Mouse (Mus musculus) thymus, postnatal 0 days (tissue): ENCODE data around the gene Skiv2l. TPM values are rescaled to one million over a fixed set of nuclear protein-coding genes. Genes with fewer than 3 reads are reported as not detected.
"Not testable (repeated sequence)": the region's sequence is repeated elsewhere in the genome, so short reads cannot be mapped to it uniquely, and the experiment has no call there.

ENCODE experiments used
- DNase-seq: peaks from one replicate; pipeline ENCODE4 v3.0.0-alpha.2; 2015; ENCODE audit warnings: low spot score
- polyA plus RNA-seq: library from polyadenylated mRNA; unstranded; fragments of >200 nt; fragmentation: Nextera tagmentation; extraction: Ambion mirVana; gene quantifications from 2 replicates; pipeline ENCODE4 v1.2.1, GENCODE M21; 2015

Gene Skiv2l
- polyA plus RNA-seq, 1 experiment from 2014 or later, result 49.7 TPM

GRCm38 (mm10) chr17:34879336-34879879 lies 29.4 kb upstream of the Skiv2l start, which contains the start of gene Zbtb12:
Gene Zbtb12 (plus strand): TSS chr17:34879483.
- DNase-seq, result no peak

GRCm38 (mm10) chr17:34874321-34874720 lies 24.3 kb upstream of the Skiv2l start:
- no peak for DNase-seq

DNA sequence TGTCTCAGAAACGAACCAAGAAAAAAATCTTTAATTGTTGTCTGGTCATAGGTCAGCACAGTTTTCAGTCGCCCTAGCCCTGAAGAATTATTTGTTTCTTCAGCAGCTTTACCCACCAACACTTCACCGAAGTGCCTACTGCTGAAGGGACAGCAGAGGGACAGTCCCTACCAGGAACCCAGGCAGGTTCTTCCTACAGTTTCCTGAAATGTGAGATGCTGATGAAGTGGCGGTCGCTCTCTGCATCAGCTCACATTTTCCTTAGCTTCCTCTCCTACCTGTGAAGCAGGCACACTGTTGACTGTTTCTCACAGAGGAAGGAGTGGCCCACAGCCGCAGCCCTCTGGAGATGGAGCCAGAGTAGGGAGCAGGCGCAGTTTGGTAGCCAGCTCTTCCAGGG lies 16.0 kb upstream of the Skiv2l start:
- no peak for DNase-seq

GRCm38 (mm10) chr17:34862416-34863081 lies 12.5 kb upstream of the Skiv2l start, which contains the start of gene Cfb:
Gene Cfb (minus strand): TSS chr17:34862518.
- no peak for DNase-seq

GRCm38 (mm10) chr17:34861704-34862415 lies 11.8 kb upstream of the Skiv2l start:
- no peak for DNase-seq

- no peak for DNase-seq
These were observed 10.5 kb upstream of the Skiv2l start for GRCm38 (mm10) chr17:34860514-34860913.

DNA sequence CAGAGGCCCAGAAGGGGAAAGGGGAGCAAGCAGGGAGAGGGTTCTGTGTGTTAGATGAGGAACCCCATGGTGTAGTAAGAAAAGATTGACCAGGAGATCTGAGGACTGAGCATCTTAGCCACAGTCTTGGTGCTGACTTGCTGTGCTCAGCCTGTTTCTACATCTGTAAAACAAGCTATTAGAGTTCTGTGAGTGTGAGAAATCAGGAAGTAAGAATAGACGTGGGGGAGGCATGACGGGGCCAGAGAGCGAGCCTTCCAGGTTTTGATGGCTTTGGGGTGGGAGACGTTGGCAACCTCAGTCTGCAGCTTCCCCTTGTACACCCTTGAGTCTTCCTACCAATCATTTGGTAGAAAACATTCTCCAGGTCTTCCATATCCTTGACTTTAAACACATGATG lies 8.7 kb upstream of the Skiv2l start:
- no peak for DNase-seq

DNA sequence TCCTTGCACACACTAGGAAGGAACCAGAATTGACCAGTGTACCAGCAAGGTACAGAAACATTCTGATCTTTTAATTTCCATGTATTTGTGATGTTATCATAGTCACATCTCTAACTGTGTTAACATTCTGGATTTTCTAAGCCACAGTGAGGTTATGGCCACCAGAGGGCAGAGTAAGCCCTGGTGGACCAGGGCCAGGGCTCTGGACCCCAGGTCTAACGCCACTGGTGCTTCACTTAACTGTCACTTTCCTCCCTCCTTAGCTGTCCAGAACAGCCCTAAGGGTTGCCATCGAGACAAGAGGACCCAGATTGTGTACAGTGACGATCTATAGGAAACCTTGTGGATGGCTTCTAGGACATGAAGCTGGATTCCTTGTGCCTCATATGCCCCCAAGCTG lies 5.8 kb upstream of the Skiv2l start:
- DNase-seq, result peak; percentile 51

GRCm38 (mm10) chr17:34854761-34855160 lies 4.8 kb upstream of the Skiv2l start:
- DNase-seq, result no peak

DNA sequence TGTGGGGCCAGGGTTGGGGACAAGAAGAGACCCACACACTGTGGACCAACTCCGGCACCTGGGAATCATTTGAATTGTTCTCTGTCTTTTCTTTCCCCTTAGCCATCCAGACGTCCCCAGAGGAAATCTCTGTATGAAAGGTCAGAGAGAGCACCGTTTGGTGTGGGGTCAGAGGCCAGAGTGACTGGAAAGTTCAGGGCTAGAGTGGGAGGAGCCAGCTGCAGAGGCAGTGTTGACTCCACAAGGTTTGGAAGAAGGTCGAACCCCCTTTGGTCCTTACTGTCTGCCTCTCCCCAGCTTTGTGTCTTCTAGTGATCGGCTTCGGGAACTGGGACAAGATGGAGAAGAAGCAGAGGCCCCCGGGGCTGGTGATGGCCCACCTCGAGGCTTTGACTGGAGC lies 3.5 kb upstream of the Skiv2l start:
- DNase-seq, result no peak

DNA sequence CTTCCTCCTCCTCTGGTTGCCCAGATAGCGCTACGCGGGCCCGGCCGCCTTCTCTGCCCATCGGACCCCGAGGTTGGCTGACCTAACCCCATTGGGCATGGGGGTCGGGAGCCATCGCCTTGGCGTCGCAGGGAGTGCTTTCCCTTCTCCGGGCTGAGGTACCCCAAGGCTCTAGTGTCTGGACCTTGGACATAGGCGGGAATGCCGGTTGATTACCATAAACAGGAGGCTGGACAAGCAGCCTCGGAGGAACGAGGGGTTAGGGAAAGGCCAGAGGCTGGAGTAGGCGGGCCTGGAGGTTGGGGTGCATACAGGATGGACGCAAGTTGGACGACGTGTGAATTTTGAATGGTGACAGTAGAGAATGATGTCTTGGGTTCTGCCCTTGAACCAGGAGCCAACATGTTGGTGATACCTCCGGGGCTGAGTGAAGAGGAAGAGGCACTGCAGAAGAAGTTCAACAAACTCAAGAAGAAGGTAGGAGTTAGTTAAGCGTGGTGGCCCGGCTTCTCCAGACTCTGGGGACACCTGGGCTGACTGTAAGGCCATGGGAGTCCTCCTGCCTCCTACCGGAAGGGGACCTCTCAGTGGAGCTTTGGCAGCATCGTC lies 611 bp upstream of the Skiv2l start:
- peak; percentile 14 for DNase-seq

DNA sequence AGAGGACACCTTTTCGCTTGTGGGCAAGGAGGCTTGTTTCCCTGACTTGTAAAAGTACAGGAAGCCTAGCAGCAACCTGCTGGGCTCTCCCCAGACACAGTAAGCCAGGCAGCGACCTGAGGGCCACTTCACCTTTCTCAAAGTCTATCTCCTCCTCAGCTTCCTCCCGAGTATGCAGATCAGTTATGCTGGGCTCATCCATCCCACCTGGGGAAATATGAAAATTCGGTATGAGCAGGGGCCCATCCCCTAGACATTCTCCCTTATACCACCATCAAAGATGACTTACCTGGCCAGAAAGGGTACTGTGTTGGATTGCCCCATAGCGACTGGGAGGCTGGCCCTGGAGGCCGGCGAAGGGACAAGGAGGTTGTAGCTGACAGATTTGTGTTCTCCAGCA lies 2.4 kb downstream of the Skiv2l start:
- DNase-seq, result no peak

DNA sequence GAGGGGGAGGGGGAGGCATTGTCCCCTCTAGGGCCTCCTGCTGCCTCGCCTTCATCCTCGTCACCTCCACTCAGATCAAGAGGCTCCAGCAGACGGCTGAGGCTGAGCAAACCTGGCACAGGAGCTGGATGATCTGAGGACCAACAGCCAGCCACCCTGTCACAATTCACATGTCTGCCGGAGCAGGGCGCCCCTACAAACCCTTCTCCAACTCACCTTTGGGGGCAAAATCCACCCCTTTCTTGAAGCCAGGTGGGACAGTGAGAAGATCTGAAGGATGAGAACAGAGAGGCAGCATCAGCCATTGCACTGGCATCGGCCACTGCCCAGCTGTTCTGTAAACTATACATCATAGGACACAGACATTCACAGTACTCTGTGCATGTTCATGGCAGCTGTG lies 2.8 kb downstream of the Skiv2l start:
- DNase-seq, result no peak

- DNase-seq, result no peak
These were observed 5.1 kb downstream of the Skiv2l start for GRCm38 (mm10) chr17:34844884-34845283.

- no peak for DNase-seq
These were observed 9.2 kb downstream of the Skiv2l start for GRCm38 (mm10) chr17:34840736-34841307.

- no peak for DNase-seq
These were observed 11.2 kb downstream of the Skiv2l start for GRCm38 (mm10) chr17:34838785-34839184.

DNA sequence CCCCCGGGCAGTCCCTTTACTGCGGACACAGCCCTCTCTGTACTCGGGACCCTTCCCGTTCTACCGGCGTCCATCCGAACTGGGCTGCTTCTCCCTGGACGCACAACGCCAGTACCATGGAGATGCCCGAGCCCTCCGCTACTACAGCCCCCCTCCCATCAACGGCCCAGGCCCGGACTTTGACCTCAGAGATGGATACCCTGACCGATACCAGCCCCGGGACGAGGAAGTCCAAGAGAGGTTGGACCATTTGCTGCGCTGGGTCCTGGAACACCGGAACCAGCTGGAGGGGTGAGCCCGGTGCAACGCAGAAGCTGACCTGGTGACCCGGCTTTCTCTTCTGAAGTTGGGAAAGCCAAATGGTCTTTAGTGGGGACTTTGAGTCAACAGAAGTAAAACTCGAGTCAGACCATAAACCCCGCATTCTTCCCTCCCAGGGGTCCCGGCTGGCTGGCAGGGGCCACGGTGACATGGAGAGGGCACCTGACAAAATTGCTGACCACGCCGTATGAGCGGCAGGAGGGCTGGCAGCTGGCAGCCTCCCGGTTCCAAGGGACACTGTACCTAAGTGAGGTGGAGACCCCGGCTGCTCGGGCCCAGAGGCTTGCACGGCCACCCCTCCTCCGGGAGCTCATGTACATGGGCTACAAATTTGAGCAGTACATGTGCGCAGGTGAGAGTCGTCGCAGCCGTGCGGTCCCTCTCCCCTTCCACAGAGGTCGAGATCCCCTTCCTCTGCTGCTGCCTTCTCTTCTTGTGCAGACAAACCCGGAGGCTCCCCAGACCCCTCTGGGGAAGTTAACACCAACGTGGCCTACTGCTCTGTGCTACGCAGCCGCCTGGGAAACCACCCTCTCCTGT lies 12.3 kb downstream of the Skiv2l start:
- no peak for DNase-seq

DNA sequence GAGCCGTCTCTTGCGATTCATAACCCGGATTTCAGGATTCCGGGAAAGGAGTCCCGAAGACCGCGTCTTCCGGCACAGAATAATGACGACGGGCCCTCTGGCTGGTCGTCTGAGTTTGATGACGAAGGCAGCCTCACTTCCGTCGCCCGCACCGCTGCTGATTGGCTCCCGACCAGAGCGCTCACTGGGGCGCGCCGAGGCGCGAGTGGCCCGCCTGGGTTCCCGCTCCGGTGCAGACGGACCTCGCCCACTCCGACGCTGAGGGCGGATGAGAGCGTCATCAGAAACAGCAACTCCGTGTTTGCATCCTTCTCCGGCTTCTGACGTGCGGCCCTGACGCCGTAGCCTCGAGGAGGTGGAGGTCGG lies 13.2 kb downstream of the Skiv2l start, which contains the start of the genes Stk19 and Dxo:
Gene Stk19, minus strand, starts transcription at position 90 of the 366 bp plus-strand sequence.
Gene Dxo, plus strand, starts transcription at position 164 of the 366 bp plus-strand sequence.
- DNase-seq, result peak; percentile 96

GRCm38 (mm10) chr17:34836155-34836855 lies 13.7 kb downstream of the Skiv2l start:
- DNase-seq, result no peak

DNA sequence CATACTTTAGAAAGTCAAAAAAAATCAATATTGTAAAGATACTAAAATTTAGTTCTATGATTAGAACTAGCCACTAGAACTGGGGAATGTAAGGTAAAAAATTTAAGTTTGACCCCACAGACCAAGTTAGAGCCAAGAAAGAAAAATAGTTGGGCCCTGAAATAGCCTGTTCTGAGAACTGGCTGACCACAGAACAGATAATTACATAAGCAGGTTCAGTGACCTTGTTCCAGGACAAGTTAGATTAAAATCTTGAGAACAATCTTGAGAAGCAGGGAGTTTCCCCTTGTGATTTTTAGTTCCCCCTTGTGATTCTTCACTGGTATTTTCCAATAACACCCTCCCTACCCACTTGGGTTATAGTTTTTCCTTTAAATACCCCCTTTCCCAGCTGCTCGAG lies 19.2 kb downstream of the Skiv2l start:
- DNase-seq, result not testable (repeated sequence)
